Mouse (Mus musculus) heart, adult 2 months (tissue): Measurements from ENCODE around the gene Edem2. TPM values are rescaled to one million over a fixed set of nuclear protein-coding genes. Genes with fewer than 3 reads are reported as not detected.

ENCODE experiments used
- DNase-seq, 2 experiments: peaks; one replicate each; pipeline ENCODE4 v3.0.0; 2021
- H3K27ac ChIP-seq: fragments of 200-600 bp; 2 replicates; pipeline ENCODE4 v1.8.1; 2022
- H3K27me3 ChIP-seq: fragments of 200-500 bp; 2 replicates; pipeline ENCODE4 v1.6.1; 2012; ENCODE audit warnings: mild to moderate bottlenecking, low read length, inconsistent platforms, mixed read lengths; ENCODE audit not compliant: control insufficient read depth, insufficient read depth
- H3K36me3 ChIP-seq: fragments of 200-500 bp; 2 replicates; pipeline ENCODE4 v1.6.1; 2012; ENCODE audit warnings: low read length, inconsistent platforms; ENCODE audit not compliant: control insufficient read depth, insufficient read depth
- H3K4me1 ChIP-seq: fragments of 200-500 bp; 2 replicates; pipeline ENCODE4 v1.6.1; 2011; ENCODE audit warnings: low read length; ENCODE audit not compliant: control insufficient read depth, insufficient read depth
- H3K4me3 ChIP-seq: fragments of 200-600 bp; 2 replicates; pipeline ENCODE4 v1.8.1; 2022
- H3K79me2 ChIP-seq: fragments of 200-500 bp; replicated peaks from 2 replicates; pipeline ENCODE4 v1.6.1; 2012; ENCODE audit warnings: mild to moderate bottlenecking, inconsistent platforms, low read length, moderate library complexity, mixed read lengths; ENCODE audit not compliant: control insufficient read depth, insufficient read depth
- H3K9ac ChIP-seq: fragments of 200-500 bp; 2 replicates; pipeline ENCODE4 v1.6.1; 2012; ENCODE audit warnings: low read depth, mild to moderate bottlenecking, control low read depth, inconsistent platforms, low read length, mixed read lengths
- CTCF ChIP-seq: fragments of 200-600 bp; IDR thresholded peaks from 2 replicates; pipeline ENCODE4 v1.8.1; 2022; ENCODE audit warnings: antibody characterized with exemption, mild to moderate bottlenecking, moderate library complexity
- EP300 ChIP-seq: fragments of 200-500 bp; IDR thresholded peaks from 2 replicates; pipeline ENCODE4 v1.6.1; 2011; ENCODE audit warnings: low read depth, low read length, control low read depth; ENCODE audit not compliant: insufficient read depth
- POLR2A ChIP-seq: fragments of 200-500 bp; IDR thresholded peaks from 2 replicates; pipeline ENCODE4 v1.6.1; 2011; ENCODE audit warnings: mild to moderate bottlenecking, low read depth, low read length, control low read depth; ENCODE audit not compliant: insufficient read depth
- whole genome bisulfite sequencing: fragments of 180-500 bp; shearing (Covaris S2); methylation state at CpG from one replicate; pipeline ENCODE4 v1.1.7; 2018; 5-methylcytosine and 5-hydroxymethylcytosine counted together
- intact Hi-C: fragments of 180-260 bp; cut with DNase I; formaldehyde crosslinking; loops from one replicate; pipeline ENCODE4 v1.15.1; 2025
- long read RNA-seq: library from polyadenylated mRNA; stranded (forward); transcript quantifications from one replicate; pipeline ENCODE4 v2.0.0, GENCODE M21; 2021
- polyA plus RNA-seq: library from polyadenylated mRNA; depleted of rRNA; stranded (reverse); fragments of >200 nt; gene quantifications from 2 replicates; pipeline ENCODE4 v1.2.3, GENCODE M21; 2012; rRNA removed
- total RNA-seq, 2 experiments: library from RNA; stranded (reverse); gene quantifications; 2 replicates each; pipeline ENCODE4 v1.2.3; 2021

Gene Edem2
- total RNA-seq (1 to 10 TPM; 6.0 to 6.4 TPM), polyA plus RNA-seq (14.4 and 16.9 TPM in 2 replicates)
- long read RNA-seq, partial matches to known transcripts: 0 of 7 reads
- long read RNA-seq, other reads (novel, unspliced or antisense): 4 of 7 reads

DNA sequence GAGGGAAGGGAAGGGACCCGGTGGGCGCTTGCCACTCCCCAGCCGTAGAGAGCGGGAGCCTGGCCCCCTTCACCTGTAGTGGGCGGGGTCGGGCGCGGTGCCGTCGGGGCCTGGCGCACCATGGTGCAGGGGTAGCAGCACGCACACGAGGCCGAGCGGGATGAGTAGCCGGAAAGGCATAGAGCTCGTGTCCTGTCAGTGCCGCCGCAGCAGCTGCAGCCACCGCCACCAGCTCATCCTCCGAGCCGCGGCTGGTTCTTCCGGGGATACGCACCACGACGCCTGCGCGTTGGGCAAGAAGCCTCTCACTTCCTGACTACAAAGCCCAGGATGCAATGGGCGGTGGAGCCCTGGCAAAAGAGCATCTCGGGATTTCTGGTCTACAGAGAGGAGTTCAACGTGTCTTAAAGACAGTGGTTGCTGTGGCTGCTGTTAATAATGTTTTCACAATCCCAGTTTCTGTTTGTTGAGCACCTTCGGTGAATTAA, at the start of gene Edem2:
Edem2 (minus strand) TSS at position 318 of the 488 bp plus-strand sequence.
- WGBS: 1% methylated on average over 33 of the region's 33 CpGs
- intact Hi-C loops: loop anchor here (1.0 to 5.0 kb wide), 2 partner anchors 37 to 88 kb away; partner anchors contain the start of genes BC029722 and Trpc4ap
- peaks cover 3% of the 10 kb centered on the region for H3K4me1 ChIP-seq
- peak within 1 kb of the TSS; percentile 97 for H3K4me3 ChIP-seq
- TF ChIP-seq CTCF (no peak), POLR2A (peak; percentile 91), EP300 (peak; percentile 75; the same call in 1 of the 2 replicates)
- peak within 1 kb of the TSS; percentile 48 for H3K27ac ChIP-seq
- H3K36me3 ChIP-seq: no peaks in the 10 kb centered on the region
- no peaks in the 10 kb centered on the region for H3K79me2 ChIP-seq
- peak within 1 kb of the TSS; percentile 84 for H3K9ac ChIP-seq
- peak; percentile 92 to 94 for DNase-seq
- no peaks in the 10 kb centered on the region for H3K27me3 ChIP-seq

DNA sequence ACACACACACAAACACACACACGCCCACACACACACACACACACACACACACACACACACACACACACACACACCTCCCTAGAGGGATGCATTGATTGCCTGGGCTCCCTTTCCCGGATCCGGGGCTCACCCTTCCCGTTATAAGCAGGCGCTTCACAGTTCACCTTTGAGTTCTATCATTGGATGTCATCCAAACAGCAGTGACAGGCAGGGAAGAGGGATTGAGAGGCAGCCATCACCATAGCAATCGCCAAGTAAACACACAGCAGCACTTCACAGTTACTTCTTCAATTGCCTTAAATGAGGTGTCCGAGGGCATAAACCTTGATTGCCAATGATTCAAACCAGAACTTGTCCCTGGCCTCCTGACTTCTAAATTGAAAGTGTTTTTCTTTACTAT, 49.8 kb upstream of the Edem2 start:
- Histone ChIP-seq H3K79me2 (no peaks in the 10 kb centered on the region), H3K36me3 (no peaks in the 10 kb centered on the region), H3K4me1 (no peaks in the 10 kb centered on the region), H3K27me3 (peaks cover 11% of the 10 kb centered on the region), H3K27ac (no peak overlapping the region), H3K4me3 (no peak overlapping the region), H3K9ac (no peak overlapping the region)
- WGBS: 41% methylated on average over 7 of the region's 7 CpGs
- intact Hi-C loops: no loop called here
- no peak for DNase-seq
- TF ChIP-seq POLR2A (no peak), EP300 (no peak), CTCF (no peak)

DNA sequence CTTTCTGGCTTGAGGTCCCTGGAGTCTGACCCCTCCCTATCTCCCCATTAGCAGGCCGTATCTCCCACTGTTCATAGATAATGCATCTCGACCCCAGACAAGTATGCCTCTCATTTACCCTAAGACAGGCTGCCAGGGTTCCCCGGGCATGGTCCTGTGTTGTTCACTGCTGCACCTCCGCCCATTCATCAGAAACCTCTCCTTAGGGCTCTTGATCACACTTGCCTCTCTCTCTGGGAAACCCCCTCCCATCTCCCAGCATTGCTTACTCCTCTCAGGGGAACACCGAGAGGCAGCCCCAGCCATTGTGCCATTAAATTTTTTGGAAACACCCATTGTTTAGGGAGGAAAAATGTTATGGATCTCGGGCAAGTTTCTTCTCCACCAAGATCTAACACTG, 48.7 kb upstream of the Edem2 start:
- Histone ChIP-seq H3K36me3 (no peaks in the 10 kb centered on the region), H3K9ac (no peak overlapping the region), H3K79me2 (no peaks in the 10 kb centered on the region), H3K27ac (no peak overlapping the region), H3K4me1 (no peaks in the 10 kb centered on the region), H3K4me3 (no peak overlapping the region), H3K27me3 (peaks cover 11% of the 10 kb centered on the region)
- no peak for DNase-seq
- intact Hi-C loops: no loop called here
- TF ChIP-seq POLR2A (no peak), EP300 (no peak), CTCF (no peak)
- WGBS: 59% methylated on average over 6 of the region's 6 CpGs

DNA sequence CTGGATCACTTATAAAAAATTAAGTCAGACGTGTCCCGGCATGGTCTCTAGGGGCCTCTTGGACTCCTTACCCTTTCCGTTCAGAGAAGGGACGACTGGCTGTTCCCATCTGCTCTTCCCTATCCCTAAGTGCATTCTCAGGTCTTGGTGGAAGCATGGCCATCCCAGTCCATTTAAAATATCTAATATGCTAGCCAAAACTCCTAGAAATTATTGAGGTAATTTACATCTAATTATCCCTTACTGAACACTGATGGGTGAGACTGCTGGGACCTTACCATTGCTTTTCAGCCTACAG, 48.4 kb upstream of the Edem2 start:
- 75% methylated on average over 4 of the region's 4 CpGs for WGBS

DNA sequence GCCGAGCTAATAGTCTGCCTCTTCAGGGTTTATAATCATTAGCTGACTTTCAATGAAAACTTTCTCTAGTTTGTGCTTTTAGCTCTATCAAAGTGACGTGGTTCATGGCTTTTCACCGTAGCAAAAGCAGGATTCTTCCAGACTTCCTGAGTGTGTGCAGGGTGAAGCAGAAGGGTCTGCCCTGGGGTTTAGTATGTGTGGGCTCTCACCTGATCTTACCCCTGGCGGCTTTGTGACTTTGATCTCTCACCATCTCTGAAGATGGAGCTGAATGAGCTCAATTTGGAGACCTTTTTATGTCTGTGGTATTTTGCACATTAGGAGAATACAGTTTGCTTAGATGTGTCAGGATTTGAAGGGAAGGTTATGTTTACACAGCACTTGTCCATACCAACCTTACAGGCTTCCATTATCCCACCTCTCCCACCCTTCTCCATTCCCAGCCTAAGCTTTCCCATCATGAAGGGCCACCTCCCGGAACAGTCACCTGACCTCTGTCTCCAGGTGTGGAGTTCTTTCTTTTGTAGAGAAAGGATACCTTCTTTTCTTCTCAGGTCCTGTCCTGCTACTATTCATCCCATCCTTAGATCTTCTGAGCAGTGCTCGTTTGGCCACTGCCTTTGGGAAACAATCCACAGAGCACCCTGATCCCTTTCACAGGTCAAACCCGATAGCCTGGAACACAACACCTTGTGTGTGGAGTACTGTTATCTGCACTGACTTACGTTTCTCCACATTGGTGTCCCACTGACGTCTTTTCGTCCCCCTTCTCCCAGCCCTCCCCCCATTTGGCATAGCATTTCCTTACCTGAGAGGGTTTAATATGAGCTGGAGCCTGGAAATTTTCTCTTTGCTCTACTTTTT, 47.8 kb upstream of the Edem2 start:
- no peak overlapping the region for H3K9ac ChIP-seq
- no peak overlapping the region for H3K27ac ChIP-seq
- H3K79me2 ChIP-seq: no peaks in the 10 kb centered on the region
- intact Hi-C loops: no loop called here
- no peak for TF ChIP-seq EP300
- H3K27me3 ChIP-seq: peaks cover 11% of the 10 kb centered on the region
- DNase-seq: no peak
- WGBS: 63% methylated on average over 10 of the region's 10 CpGs
- H3K4me1 ChIP-seq: no peaks in the 10 kb centered on the region
- no peaks in the 10 kb centered on the region for H3K36me3 ChIP-seq
- H3K4me3 ChIP-seq: no peak overlapping the region

More for the DNA sequence above, 48.4 kb upstream of the Edem2 start:
- Histone ChIP-seq H3K9ac (no peak overlapping the region), H3K27me3 (peaks cover 11% of the 10 kb centered on the region), H3K4me1 (no peaks in the 10 kb centered on the region), H3K79me2 (no peaks in the 10 kb centered on the region), H3K36me3 (no peaks in the 10 kb centered on the region), H3K4me3 (no peak overlapping the region), H3K27ac (no peak overlapping the region)
- intact Hi-C loops: no loop called here
- no peak for DNase-seq
- no peak for TF ChIP-seq CTCF
- TF ChIP-seq POLR2A: no peak
- no peak for TF ChIP-seq EP300

DNA sequence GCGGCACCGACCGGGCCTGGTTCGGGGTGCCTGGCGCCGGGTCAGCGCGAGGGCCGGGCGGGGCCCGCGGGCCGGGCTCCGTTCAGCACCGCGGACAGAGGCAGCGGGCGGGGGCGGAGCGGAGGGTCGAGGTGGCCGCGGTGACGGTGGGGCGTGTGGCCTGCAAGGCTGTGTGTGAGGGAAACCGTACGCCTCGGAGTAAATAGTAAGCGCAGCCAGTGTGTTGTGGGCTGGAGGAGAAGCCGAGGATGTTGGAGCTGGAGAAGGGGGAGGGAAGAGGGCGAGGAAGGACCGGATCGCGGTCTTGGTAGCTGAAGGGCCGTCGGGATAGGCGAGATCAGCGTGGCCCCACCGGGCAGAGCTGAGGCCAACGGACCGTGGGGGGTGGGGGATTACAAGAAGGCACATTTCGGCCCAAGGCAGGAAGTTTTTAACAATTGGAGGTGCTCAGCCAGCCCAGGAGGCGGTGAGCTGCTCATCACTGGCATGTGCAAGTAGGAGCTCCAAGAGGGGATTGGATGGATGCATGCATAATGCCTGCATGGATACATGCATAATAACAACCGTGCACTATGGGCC, 46.5 kb upstream of the Edem2 start:
- no peak overlapping the region for H3K4me3 ChIP-seq
- H3K9ac ChIP-seq: no peak overlapping the region
- no peaks in the 10 kb centered on the region for H3K79me2 ChIP-seq
- intact Hi-C loops: no loop called here
- peak; percentile 39 to 74 for DNase-seq
- H3K27me3 ChIP-seq: peaks cover 11% of the 10 kb centered on the region
- TF ChIP-seq EP300: no peak
- no peak for TF ChIP-seq CTCF
- no peak for TF ChIP-seq POLR2A
- no peak overlapping the region for H3K27ac ChIP-seq
- WGBS: 2% methylated on average over 42 of the region's 44 CpGs
- no peaks in the 10 kb centered on the region for H3K36me3 ChIP-seq
- no peaks in the 10 kb centered on the region for H3K4me1 ChIP-seq
